ENCODE assay signal across 19 mouse cellular contexts in the genomic region with DNA sequence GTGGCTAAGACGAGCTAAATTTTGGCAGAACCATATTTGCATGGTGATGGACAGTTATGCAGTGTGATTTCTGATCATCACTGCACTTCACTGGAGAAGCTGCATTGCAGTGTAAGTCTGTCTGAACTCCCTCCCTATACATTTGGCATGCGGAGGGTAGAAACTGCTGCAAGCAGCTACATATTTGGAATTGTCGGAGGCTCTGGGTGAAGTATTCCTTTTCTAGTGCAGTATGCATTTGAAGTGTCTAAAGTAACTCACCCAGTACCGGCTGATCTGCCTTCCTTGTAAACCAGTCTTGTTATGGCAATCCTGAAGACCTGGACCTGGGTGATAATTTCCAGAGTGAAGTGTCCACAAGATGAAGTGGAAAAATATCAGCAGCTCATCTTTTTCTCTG. TPM values are rescaled to one million over a fixed set of nuclear protein-coding genes. Genes with fewer than 3 reads are reported as not detected.
"Had no signal": no experiment of that assay in that cellular context is flagged by ENCODE, and none has a peak within 500 bp of the region (broad histone marks: within the 10 kb centered on the region; RNA-seq: fewer than 3 reads in every experiment).

No protein-coding gene starts in this region.

- H3K9ac ChIP-seq: liver, postnatal 0 days; lung, embryonic 15.5 days; midbrain, embryonic 13.5 days; midbrain, embryonic 15.5 days; neural tube, embryonic 12.5 days had no signal

- H3K36me3 ChIP-seq: lung, embryonic 15.5 days; midbrain, embryonic 13.5 days; midbrain, embryonic 15.5 days; neural tube, embryonic 12.5 days had no signal

- DNase-seq: liver, postnatal 0 days; lung, adult 2 months; lung, postnatal 14 days; lung, postnatal 36 days; right cerebral cortex, postnatal 14 days; thymus, adult 2 months; thymus, postnatal 36 days had no signal

- H3K4me1 ChIP-seq: lung, embryonic 15.5 days; midbrain, embryonic 13.5 days; midbrain, embryonic 15.5 days; neural tube, embryonic 12.5 days had no signal

- ATAC-seq: liver, postnatal 0 days; lung, postnatal 0 days; midbrain, embryonic 13.5 days; midbrain, embryonic 15.5 days had no signal

- H3K4me2 ChIP-seq: lung, embryonic 15.5 days; midbrain, embryonic 11.5 days; midbrain, embryonic 13.5 days; midbrain, embryonic 15.5 days; neural tube, embryonic 12.5 days had no signal

- H3K27ac ChIP-seq: lung, embryonic 15.5 days; macrophage; midbrain, embryonic 13.5 days; midbrain, embryonic 15.5 days; neural tube, embryonic 12.5 days had no signal

- H3K27me3 ChIP-seq: lung, embryonic 15.5 days; megakaryocyte, embryonic 14.5 days; midbrain, embryonic 13.5 days; midbrain, embryonic 15.5 days; neural tube, embryonic 12.5 days had no signal

- H3K4me3 ChIP-seq: lung, embryonic 15.5 days; megakaryocyte, embryonic 14.5 days; midbrain, embryonic 13.5 days; midbrain, embryonic 15.5 days; neural tube, embryonic 12.5 days had no signal

- H3K9me3 ChIP-seq: lung, embryonic 15.5 days; megakaryocyte, embryonic 14.5 days; midbrain, embryonic 13.5 days; midbrain, embryonic 15.5 days; neural tube, embryonic 12.5 days had no signal

RNA-seq across cellular contexts. Expression of a gene that starts 25.9 kb away (rescaled TPM):
- total RNA-seq: megakaryocyte progenitor cell, adult 5-6 weeks; monocyte, adult 5-6 weeks had no signal
- polyA plus RNA-seq: liver, postnatal 0 days; lung, adult 2 months; lung, postnatal 0 days; macrophage; spleen, adult 2 months; stomach, embryonic 16.5 days; thymus, adult 2 months had no signal
